Mouse (Mus musculus): ENCODE data around the gene Dlx1.

The Dlx1 gene

DNA sequence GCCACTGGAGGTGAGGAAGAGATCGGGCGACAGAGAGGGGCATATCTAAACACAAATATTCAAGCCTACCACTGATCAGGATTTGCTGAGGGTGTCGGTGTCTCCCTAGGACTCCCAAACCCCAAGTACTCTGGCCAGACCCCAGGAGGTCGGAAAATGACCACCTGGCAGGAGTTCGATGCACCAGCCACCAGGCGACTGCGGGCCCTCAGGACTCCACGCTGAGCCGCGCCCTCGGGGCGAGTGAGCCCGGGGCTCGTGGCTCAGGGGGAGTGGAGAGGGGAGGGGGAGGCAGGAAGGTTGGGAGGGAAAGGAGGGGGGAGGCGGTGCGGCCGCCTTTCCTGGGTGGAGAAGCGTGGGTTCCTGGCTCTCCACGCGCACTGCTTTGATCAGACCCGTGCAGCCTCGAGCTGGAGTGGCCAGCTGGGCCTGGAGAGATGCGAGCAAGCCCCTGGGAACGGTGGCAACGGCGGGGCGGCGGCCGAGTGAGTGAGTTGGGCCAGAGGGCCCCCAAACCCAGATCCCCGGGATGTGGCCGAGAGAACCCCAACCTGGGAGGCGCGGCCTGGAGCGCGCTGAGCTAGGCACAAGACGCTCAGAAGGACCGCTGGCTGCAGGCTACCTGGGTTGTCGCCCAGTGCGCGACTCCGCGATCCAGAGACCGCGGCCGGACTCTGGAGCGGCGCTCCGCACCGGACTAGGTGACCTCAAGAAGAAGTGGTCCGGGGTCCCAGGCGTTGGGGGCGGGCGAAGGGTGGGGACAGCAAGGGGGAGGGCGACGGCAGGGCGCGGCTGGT lies 999 bp downstream of the Dlx1 start:
- no peak for DNase-seq (ENCODE audit: low read depth, low spot score)

DNA sequence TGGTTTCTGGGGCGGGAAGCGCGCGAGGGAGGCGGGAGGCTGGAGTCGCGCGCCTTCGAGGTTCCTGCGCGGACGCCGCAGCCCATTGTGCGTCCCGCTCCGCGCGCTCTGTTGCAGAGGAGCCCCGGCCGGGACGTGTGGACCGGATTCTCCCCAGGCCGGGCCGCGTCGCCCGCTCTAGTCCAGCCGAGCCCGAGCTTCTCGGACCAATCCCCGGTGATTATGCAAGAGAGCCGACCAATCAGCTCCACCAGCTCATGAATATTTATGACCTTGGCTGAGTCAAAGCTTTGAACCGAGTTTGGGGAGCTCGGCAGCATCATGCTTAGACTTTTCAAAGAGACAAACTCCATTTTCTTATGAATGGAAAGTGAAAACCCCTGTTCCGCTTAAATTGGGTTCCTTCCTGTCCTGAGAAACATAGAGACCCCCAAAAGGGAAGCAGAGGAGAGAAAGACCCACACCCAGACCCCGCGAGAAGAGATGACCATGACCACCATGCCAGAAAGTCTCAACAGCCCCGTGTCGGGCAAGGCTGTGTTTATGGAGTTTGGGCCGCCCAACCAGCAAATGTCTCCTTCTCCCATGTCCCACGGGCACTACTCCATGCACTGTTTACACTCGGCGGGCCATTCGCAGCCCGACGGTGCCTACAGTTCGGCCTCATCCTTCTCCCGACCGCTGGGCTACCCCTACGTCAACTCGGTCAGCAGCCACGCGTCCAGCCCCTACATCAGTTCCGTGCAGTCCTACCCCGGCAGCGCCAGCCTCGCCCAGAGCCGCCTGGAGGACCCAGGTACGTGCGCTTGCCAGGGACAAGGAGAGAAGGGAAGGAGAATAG lies 1.8 kb downstream of the Dlx1 start:
- DNase-seq (ENCODE audit: low read depth, low spot score) = peak; percentile 97

- no peak for DNase-seq (ENCODE audit: low read depth, low spot score)
These were observed 2.6 kb downstream of the Dlx1 start for GRCm38 (mm10) chr2:71530391-71531123.

DNA sequence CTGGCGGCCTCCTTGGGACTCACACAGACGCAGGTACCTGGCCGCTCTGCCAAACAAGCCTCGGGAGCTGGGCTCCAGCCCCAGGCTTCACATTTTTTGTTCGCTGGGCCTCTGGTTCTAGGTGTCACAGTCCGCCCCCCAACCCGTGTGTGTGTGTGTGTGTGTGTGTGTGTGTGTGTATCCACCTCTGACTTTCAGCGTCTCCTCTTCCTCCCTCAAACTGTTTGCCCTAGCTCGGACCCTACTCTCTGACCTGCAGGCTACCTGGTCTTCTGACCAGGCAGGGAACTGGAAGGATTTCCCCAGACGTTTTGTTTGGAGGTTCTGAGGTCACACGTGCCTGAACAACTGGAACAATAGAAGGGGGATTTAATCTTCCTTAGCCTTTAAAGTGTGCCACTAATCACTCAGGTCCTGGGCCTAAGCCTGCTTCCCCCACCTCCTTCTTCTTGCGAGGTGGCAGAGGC lies 3.2 kb downstream of the Dlx1 start:
- no peak for DNase-seq (ENCODE audit: low read depth, low spot score)

- no peak for DNase-seq (ENCODE audit: low read depth, low spot score)
These were observed 4.4 kb downstream of the Dlx1 start for GRCm38 (mm10) chr2:71531990-71532970.

GRCm38 (mm10) chr2:71533094-71533493 lies 5.2 kb downstream of the Dlx1 start:
- DNase-seq (ENCODE audit: low read depth, low spot score) = no peak

DNA sequence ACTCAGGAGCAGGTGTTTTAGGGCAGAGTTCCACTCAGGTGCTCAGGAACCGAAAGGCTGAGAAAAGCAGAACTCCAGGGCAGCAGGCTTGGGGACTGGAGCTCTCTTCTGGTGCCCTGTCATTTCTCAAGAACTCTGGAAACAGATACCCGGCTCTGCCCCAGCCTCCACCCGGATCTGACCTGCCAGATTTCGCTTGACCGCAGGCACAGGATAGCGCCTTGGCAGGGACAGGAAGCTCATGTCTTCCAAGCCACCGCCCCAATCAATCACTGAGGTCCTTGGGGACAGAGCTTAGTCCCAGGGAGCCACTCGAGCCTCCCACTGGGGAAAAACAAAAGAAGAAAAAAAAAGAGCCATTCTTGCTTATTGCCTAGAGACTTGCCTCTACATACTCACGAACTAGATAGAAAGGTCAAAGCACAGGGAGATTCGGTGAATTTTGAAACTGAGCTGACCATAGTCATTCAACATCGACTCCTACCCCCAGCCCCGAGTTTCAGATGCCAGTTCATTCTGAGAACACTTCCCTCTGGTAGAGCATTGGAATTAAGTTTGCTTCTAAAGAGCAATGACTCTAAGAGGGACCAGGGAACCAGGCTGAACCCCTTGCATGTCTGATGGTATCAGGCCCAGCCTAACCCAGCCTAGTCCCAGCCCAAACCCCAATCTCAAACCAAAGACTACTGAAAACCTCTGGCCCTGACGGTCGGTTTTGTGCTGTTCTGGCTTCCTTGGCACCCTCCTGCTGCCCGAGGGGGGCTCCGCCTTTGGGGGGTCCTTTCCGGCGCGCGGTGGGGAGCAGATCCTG lies 6.5 kb downstream of the Dlx1 start:
- no peak for DNase-seq (ENCODE audit: low read depth, low spot score)

GRCm38 (mm10) chr2:71540611-71541417 lies 12.9 kb downstream of the Dlx1 start:
- peak; percentile 60 for DNase-seq (ENCODE audit: low read depth, low spot score)

DNA sequence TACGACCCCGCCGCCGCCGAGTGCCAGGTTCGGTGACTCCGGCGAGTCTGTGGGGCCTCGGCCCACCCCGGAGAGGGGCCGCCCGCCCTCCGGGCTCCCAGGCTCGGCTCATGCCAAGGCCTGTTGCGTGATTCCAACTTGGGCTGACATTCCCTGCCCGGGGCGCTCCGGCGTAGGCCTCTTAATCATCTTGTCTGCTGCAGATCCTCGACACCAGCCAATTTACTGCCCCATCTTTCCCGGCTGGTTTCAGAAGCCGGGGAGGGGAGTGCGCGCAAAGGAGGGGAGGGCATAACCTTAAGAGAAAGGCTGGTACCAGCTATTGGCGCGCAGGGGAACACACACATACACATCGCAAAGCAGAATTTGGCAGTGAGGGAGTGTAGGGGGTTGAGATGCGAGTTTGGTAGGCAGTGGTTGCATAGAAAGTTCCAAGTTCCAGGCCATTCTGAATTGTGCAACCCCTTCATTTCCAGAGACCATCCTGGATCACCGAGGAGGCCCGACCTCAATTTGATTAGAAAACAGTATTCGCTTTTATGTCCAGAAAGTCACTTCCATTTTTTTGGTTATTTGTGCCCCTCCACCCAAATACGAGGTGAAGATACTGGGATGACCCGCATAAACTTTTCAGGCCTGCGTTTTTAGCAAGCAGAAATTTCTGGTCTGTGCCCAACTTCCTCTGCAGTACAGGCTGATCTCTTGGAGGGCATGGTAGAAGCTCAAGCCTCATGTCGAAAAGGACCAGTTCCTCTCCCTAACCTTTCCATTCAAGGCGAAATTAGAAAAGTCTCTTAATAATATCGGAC lies 13.7 kb downstream of the Dlx1 start:
- peak; percentile 64 for DNase-seq (ENCODE audit: low read depth, low spot score)

- DNase-seq (ENCODE audit: low read depth, low spot score) = peak; percentile 46
These were observed 14.4 kb downstream of the Dlx1 start for GRCm38 (mm10) chr2:71542227-71542815.

GRCm38 (mm10) chr2:71542816-71543301 lies 14.9 kb downstream of the Dlx1 start:
- DNase-seq (ENCODE audit: low read depth, low spot score) = peak; percentile 96

DNA sequence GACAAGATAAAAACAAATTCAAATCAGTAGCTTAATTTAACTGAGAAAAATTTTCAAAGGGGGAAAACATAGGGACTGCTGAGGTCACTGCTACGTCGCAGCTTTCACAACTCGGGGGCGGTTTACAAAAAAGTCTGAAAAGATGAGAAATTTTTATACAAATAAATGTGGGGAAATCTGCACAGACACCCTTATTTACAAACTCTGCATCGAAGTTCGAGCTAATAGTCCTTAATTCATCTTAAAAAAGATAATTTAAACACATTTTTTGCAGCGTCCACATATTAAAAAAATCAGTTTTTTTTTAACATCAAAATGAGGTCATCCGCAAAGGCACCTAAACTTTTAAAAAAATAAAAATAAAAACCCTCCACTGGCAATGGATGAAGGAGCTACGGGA lies 15.6 kb downstream of the Dlx1 start:
- DNase-seq (ENCODE audit: low read depth, low spot score) = peak; percentile 50

GRCm38 (mm10) chr2:71543948-71544347 lies 16.0 kb downstream of the Dlx1 start:
- peak; percentile 31 for DNase-seq (ENCODE audit: low read depth, low spot score)

GRCm38 (mm10) chr2:71544391-71545285 lies 16.7 kb downstream of the Dlx1 start:
- peak; percentile 34 for DNase-seq (ENCODE audit: low read depth, low spot score)

DNA sequence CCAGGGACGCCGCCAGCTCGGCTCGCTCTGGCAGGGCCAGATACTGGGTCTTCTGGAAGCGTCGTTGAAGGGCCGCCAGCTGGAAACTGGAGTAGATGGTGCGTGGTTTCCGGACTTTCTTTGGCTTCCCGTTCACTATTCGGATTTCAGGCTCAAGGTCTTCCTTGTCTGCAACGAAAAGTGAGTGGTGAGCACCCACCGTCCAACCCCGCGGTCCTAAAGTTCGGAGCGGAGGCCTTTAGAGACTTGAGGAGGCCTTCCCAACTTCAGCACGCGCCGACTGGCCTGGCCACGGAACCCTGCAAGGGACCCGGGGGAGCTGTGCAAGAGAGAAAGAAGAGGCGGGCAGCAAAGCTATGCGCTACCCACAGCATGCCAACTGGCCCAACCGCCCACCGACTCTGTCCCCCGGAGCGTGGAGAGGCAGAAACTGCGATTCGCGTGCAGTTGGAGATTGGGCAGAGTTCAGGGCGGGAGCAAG lies 17.5 kb downstream of the Dlx1 start:
- DNase-seq (ENCODE audit: low read depth, low spot score) = peak; percentile 57

DNA sequence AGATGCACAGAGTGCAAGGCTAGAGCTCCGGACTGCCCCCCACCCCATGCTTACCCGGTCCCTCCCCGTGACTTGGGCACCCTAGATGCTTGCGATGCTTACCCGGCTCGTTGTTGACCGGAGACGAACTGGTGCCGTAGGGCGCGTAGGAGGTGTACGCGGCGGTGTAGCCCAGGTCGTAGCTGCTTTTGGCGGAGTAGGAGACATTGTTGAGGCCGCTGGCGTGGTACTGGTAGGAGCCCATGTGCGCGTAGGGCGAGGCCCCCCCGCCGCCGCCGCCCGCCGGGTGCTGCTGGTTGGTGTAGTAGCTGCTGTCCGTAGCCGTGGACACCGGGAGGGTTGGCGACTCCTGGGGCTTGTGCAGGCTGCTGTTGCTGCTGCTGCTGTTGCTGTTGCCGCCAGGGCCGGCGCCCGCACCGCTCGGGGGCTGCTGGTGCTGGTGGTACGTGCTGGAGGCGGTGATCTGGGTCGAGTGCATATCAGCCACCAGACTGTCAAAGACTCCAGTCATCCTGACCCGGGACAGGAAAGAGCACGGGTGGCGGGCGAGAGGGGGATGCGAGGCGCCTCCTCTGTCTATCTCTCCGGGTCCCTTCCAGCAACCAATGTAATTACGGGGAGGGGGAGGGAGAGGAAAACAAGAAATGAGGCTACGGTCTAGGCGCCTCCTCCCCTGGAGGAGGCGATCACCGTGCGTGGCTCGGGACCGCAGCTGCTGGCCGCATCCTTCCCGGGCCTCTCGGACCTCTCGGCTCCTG lies 18.1 kb downstream of the Dlx1 start:
- peak; percentile 74 for DNase-seq (ENCODE audit: low read depth, low spot score)
